Mouse (Mus musculus) left cerebral cortex, postnatal 36 days (tissue): ENCODE data around the gene Pard3b. TPM values are rescaled to one million over a fixed set of nuclear protein-coding genes. Genes with fewer than 3 reads are reported as not detected.

Source experiments
- DNase-seq, 2 experiments: peaks; one replicate each; pipeline ENCODE4 v3.0.0; 2021 to 2022; ENCODE audit warnings: low spot score in 2 of 2, mixed read lengths in 1 of 2
- intact Hi-C: fragments of 180-260 bp; cut with DNase I; formaldehyde crosslinking; loops from one replicate; pipeline ENCODE4 v1.15.1; 2025
- total RNA-seq, 2 experiments: library from RNA; stranded (reverse); gene quantifications; 2 replicates each; pipeline ENCODE4 v1.2.3; 2021

Pard3b gene
- total RNA-seq, 2 experiments from 2014 or later = 2.7 to 4.0 TPM

GRCm38 (mm10) chr1:61903271-61904007 is 264.8 kb downstream of the Pard3b start:
- DNase-seq = no peak
- intact Hi-C loops = no loop called here

- DNase-seq = no peak
- intact Hi-C loops = no loop called here
Observed at GRCm38 (mm10) chr1:61904036-61904435, 265.4 kb downstream of the Pard3b start.

DNA sequence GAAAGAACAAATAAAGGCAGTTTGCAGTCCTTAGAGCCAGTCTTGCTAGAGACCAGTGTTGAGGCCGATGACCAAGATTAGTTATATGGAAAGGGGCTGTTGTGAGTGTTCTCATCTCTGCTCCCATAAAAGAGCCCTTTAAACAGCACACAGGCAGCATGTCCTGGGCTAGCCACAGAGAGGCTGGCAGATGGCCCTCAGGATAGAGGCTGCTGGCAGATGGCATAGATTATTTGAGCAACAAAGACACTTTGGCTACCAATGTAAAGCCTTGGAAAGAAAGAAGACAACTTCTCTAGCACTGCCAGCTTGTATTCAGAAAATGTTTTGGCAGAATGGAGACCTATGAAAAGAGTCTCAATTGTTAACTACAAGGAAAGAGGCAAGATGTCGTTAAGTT is 274.3 kb downstream of the Pard3b start:
- no peak for DNase-seq
- intact Hi-C loops = no loop called here

DNA sequence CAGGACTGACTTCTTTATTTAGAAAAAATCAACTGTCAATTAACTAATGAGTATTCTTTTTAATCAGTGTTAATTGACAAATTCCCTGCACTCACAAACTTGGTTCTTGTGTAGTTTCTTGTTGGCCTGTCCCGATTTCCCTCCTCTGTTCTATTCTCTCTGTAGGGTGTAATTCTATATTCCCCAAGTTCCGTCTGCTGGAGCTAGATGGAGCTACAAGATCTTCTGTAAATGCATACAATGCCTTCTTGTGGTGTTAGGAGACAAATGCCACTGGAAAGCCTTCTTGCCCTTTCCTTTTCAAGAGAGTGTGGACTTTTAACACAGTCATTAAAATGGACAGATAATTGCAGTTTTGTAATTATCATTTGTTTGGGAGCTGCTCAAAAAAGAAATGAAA is 286.3 kb downstream of the Pard3b start:
- intact Hi-C loops = loop anchor here (2.0 to 10.0 kb wide), 3 partner anchors 548 to 1040 kb away; no protein-coding TSS in a partner anchor
- DNase-seq = no peak

GRCm38 (mm10) chr1:61925541-61925940 is 286.9 kb downstream of the Pard3b start:
- DNase-seq = no peak
- intact Hi-C loops = loop anchor here (2.0 to 10.0 kb wide), 3 partner anchors 548 to 1039 kb away; no protein-coding TSS in a partner anchor

DNA sequence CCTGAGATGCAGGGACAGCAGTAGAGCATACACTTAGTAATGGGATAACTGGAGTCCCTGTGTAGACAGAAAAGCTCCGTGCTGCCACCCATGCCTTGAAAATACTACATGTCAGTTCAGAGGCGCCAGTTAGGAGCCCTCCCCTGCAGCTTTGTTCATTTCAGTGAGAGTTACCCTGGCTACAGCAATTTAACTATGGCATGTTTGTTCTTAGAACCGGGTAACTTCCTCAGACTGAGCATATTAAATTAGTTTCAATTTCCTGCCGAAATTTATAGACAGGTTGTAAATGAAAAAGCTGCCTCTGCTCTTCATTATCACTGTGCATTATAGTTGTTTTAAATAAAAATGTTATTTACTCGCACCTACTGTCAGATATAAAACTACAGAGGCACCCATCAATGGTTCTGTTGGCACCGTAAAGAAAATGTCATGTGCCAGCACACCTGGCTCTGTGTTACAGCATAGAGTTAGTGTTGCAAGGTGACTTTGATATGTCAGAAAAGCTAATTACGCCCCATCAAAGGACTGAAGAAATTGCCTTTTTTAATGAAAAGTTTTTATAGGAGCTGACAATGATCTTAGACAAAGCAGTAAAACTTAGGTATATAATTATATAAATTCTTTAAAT is 289.6 kb downstream of the Pard3b start:
- intact Hi-C loops = loop anchor here (5.0 to 10.0 kb wide), 2 partner anchors 551 to 1037 kb away; no protein-coding TSS in a partner anchor
- no peak for DNase-seq

DNA sequence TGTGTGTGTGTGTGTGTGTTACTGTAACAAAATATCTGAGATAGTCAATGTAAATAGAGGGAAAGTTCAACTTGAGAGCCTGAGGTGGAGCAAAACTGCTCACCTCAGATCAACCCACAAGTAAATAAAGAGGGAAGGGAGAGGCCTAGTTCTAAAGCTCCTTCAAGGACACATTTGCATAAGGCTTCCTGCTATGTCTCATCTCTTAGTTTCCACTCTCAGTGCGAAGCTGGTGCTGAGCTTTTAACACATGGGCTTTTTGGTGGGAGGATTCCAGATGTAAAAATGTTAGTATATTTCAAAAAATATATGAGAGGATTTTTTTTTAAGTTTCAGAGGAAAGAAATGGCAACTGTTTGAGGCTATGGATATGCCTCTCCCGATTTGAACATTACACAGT is 294.9 kb downstream of the Pard3b start:
- intact Hi-C loops = no loop called here
- no peak for DNase-seq

- intact Hi-C loops = no loop called here
- DNase-seq = no peak
Observed at GRCm38 (mm10) chr1:61934760-61935159, 296.1 kb downstream of the Pard3b start.

- DNase-seq = no peak
Observed at GRCm38 (mm10) chr1:61939882-61940281, 301.3 kb downstream of the Pard3b start.

DNA sequence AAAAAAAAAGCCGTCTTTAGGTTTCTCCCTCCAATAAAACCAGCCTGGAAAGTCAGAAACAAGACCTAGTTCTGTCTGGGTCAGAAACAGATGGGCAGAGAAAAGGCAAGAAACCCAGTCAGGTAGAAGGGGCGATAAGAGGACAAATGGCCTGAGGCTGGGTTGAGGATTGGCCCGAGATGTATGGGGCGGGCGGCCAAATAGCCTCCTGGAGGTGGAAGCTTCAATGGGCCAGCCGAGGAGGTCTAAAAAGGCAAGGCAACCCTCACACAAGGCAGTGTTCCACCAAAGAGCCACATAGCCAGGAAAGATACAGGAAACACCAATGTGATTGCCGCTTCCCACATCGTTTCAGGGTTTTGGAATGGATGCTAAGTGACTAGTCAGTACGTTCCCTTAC is 322.9 kb downstream of the Pard3b start:
- no peak for DNase-seq
- intact Hi-C loops = no loop called here

More at GRCm38 (mm10) chr1:61939882-61940281, 301.3 kb downstream of the Pard3b start:
- intact Hi-C loops = no loop called here

DNA sequence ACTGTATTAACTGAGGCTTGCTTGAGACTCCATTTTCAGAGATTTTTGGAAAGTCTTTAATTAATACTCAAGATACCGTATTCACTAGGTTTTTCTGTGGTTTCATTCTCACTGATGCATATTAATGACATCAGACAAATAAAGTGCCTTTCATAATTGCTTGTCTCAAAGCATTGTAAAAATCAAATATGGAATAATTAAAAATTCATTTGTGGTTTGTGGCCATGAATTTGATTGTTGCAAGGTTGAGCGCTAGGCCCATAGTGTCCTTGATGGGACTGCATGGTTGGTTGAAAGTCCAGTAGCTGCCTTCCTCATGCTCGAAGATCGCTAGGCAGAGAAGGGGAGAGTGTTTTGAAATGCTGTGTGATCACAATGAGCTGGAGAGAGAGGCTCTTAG is 323.9 kb downstream of the Pard3b start:
- no peak for DNase-seq
- intact Hi-C loops = no loop called here

- DNase-seq = no peak
- intact Hi-C loops = no loop called here
Observed at GRCm38 (mm10) chr1:61967124-61967523, 328.5 kb downstream of the Pard3b start.

DNA sequence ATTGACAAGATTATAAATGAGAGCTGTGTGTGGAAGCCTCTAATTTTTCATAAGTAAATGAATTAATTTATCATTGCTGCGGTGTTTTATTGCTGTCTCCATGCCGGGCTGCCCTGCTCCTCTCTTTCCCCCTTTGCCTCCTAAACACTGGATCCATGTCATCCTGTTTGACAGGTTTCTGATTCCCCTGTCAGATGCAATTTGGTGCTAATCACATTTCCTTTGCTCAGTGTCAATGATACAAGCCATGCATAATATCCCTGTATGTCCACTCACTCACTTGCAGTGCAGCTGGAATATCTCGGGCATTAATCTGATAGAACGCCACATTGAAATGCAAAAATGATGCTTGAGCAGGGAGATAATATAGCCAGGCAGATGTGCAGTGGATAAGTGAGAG is 329.2 kb downstream of the Pard3b start:
- intact Hi-C loops = no loop called here
- no peak for DNase-seq

- intact Hi-C loops = no loop called here
- DNase-seq = no peak
Observed at GRCm38 (mm10) chr1:61997711-61998110, 359.1 kb downstream of the Pard3b start.

- intact Hi-C loops = no loop called here
- DNase-seq = no peak
Observed at GRCm38 (mm10) chr1:62008811-62009210, 370.2 kb downstream of the Pard3b start.

DNA sequence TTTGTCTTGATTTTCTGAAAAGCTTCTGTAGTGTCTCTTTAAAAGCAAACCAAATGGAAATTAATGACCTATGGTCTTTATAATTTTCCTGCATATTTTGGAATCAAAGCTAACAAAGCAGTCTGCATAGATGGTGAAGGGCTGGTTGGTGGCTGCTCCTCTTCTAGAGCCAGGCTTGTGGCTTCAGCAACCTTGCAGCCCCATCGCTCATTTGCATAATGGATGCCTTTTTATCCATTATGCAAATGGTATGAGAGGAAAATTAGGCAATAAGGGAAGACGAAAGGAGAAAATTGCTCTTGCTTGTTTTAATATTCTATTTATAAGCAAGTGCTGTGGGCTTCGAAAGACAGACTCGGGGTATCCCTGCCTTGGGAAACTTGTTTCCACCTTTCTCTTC is 373.1 kb downstream of the Pard3b start:
- intact Hi-C loops = no loop called here
- DNase-seq = no peak

GRCm38 (mm10) chr1:62016536-62017300 is 378.1 kb downstream of the Pard3b start:
- intact Hi-C loops = no loop called here

GRCm38 (mm10) chr1:62018276-62018675 is 379.7 kb downstream of the Pard3b start:
- no peak for DNase-seq
- intact Hi-C loops = no loop called here

More at GRCm38 (mm10) chr1:62016536-62017300, 378.1 kb downstream of the Pard3b start:
- DNase-seq = no peak

GRCm38 (mm10) chr1:62019743-62020142 is 381.1 kb downstream of the Pard3b start:
- intact Hi-C loops = no loop called here
- DNase-seq = no peak

GRCm38 (mm10) chr1:62041718-62042117 is 403.1 kb downstream of the Pard3b start:
- intact Hi-C loops = no loop called here
- no peak for DNase-seq
